Mouse (Mus musculus) kidney, embryonic 16.5 days (tissue): Measurements from ENCODE around the gene Iqsec1. TPM values are rescaled to one million over a fixed set of nuclear protein-coding genes. Genes with fewer than 3 reads are reported as not detected.

Experiments used
- ATAC-seq: fragments of 200-750 bp; cut with Nextera tagmentation; 2 replicates; pipeline ENCODE4 v1.8.0; 2017; ENCODE audit warnings: moderate TSS enrichment; ENCODE audit not compliant: low FRiP score, low TSS enrichment
- H3K27ac ChIP-seq: fragments of 300-500 bp; sonication (generic); 2 replicates; pipeline ENCODE4 v1.5.1; 2014; ENCODE audit warnings: low read length
- H3K27me3 ChIP-seq: fragments of 300-500 bp; sonication (generic); 2 replicates; pipeline ENCODE4 v1.6.1; 2014; ENCODE audit warnings: low read length, control low read depth, mixed read lengths; ENCODE audit not compliant: insufficient read depth
- H3K36me3 ChIP-seq: fragments of 300-500 bp; sonication (generic); 2 replicates; pipeline ENCODE4 v1.6.1; 2014; ENCODE audit warnings: low read length, control low read depth, mixed read lengths; ENCODE audit not compliant: insufficient read depth
- H3K4me1 ChIP-seq: fragments of 300-500 bp; sonication (generic); 2 replicates; pipeline ENCODE4 v1.6.1; 2014; ENCODE audit warnings: low read length, control low read depth, mixed read lengths; ENCODE audit not compliant: insufficient read depth
- H3K4me2 ChIP-seq: fragments of 300-500 bp; sonication (generic); replicated peaks from 2 replicates; pipeline ENCODE4 v1.6.1; 2014; ENCODE audit warnings: low read depth, low read length
- H3K4me3 ChIP-seq: fragments of 300-500 bp; sonication (generic); 2 replicates; pipeline ENCODE4 v1.5.1; 2014; ENCODE audit warnings: mild to moderate bottlenecking, low read length
- H3K9ac ChIP-seq: fragments of 300-500 bp; sonication (generic); replicated peaks from 2 replicates; pipeline ENCODE4 v1.6.1; 2014; ENCODE audit warnings: low read length
- H3K9me3 ChIP-seq: fragments of 300-500 bp; sonication (generic); 2 replicates; pipeline ENCODE4 v1.6.1; 2016; ENCODE audit warnings: low read length, control low read depth
- WGBS: fragments of 180-500 bp; shearing (Covaris S2); extraction: QIAGEN DNeasy Blood & Tissue Kit; methylation state at CpG from one replicate; pipeline ENCODE4 v1.1.7; 2014; 5-methylcytosine and 5-hydroxymethylcytosine counted together
- polyA plus RNA-seq: library from polyadenylated mRNA; unstranded; fragments of >200 nt; fragmentation: Nextera tagmentation; extraction: Ambion mirVana; gene quantifications from 2 replicates; pipeline ENCODE4 v1.2.1, GENCODE M21; 2015

Gene Iqsec1
- polyA plus RNA-seq, 1 experiment from 2014 or later = 10.5 TPM

GRCm38 (mm10) chr6:90880975-90881374, 107.5 kb downstream of the Iqsec1 start:
- H3K9ac ChIP-seq = no peak overlapping the region

GRCm38 (mm10) chr6:90880404-90880803, 108.1 kb downstream of the Iqsec1 start:
- no peak for ATAC-seq
- Histone ChIP-seq H3K27me3 (no peaks in the 10 kb centered on the region), H3K4me1 (peaks cover 7% of the 10 kb centered on the region; the same call in 1 of the 2 replicates), H3K27ac (no peak overlapping the region), H3K4me3 (no peak overlapping the region), H3K9ac (no peak overlapping the region), H3K36me3 (no peaks in the 10 kb centered on the region), H3K4me2 (no peak overlapping the region), H3K9me3 (no peaks in the 10 kb centered on the region)
- 57% methylated on average over 3 of the region's 3 CpGs for WGBS

More at GRCm38 (mm10) chr6:90880975-90881374, 107.5 kb downstream of the Iqsec1 start:
- Histone ChIP-seq H3K4me1 (peaks cover 7% of the 10 kb centered on the region; the same call in 1 of the 2 replicates), H3K4me3 (no peak overlapping the region), H3K9me3 (no peaks in the 10 kb centered on the region), H3K27ac (no peak overlapping the region), H3K4me2 (no peak overlapping the region), H3K27me3 (no peaks in the 10 kb centered on the region), H3K36me3 (no peaks in the 10 kb centered on the region)
- WGBS = 84% methylated on average over 2 of the region's 2 CpGs
- no peak for ATAC-seq

DNA sequence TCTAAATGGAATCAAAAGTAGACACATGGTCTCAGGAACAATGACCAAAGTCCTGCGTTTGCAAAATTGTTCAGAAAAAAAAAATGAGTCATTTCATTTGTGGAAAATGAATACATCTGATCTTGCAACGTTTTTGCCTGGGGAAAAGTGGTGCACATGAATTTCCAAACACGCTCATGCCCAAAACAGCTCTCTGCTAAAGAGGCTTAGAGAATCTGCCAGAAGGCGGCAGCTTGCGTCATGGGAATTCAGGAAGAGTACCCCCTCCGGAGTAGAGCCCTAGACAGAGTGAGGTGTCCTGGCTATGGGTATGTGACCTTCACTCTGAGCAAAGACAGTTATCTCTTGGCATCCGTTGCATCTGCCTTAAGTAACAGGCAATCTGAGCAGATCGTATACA, 116.9 kb downstream of the Iqsec1 start:
- no peak overlapping the region for H3K9ac ChIP-seq
- no peaks in the 10 kb centered on the region for H3K4me1 ChIP-seq
- H3K27me3 ChIP-seq = no peaks in the 10 kb centered on the region
- no peak for ATAC-seq
- no peaks in the 10 kb centered on the region for H3K9me3 ChIP-seq
- WGBS = 86% methylated on average over 8 of the region's 8 CpGs
- H3K4me2 ChIP-seq = no peak overlapping the region
- no peak overlapping the region for H3K4me3 ChIP-seq
- H3K36me3 ChIP-seq = no peaks in the 10 kb centered on the region
- H3K27ac ChIP-seq = no peak overlapping the region

- Histone ChIP-seq H3K9me3 (no peaks in the 10 kb centered on the region), H3K4me2 (no peak overlapping the region), H3K36me3 (no peaks in the 10 kb centered on the region), H3K27ac (no peak overlapping the region), H3K4me3 (no peak overlapping the region), H3K9ac (no peak overlapping the region), H3K27me3 (no peaks in the 10 kb centered on the region), H3K4me1 (no peaks in the 10 kb centered on the region)
- 69% methylated on average over 3 of the region's 3 CpGs for WGBS
- no peak for ATAC-seq
Measured at GRCm38 (mm10) chr6:90868033-90868432, 120.5 kb downstream of the Iqsec1 start.

DNA sequence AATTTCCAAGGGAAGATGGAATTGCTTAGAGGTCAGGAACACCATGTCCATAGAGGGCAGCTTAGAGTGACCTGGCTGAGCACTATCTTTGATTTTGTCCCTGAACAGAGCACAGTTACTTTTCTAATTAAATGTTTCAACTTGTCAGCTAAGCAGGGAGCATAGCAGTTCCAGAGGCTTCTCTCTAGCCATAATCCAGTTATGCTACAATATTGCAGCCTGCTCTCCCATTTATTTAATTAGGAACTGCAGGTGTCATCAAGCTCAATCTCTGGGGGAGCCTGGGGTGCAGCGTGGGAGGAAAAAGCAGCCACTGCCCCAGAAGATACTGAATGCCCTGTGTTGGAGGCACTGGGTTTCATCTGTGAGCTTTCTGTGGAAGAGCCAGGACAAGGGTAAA, 127.1 kb downstream of the Iqsec1 start:
- Histone ChIP-seq H3K4me3 (no peak overlapping the region), H3K27ac (no peak overlapping the region), H3K9me3 (no peaks in the 10 kb centered on the region), H3K4me2 (no peak overlapping the region), H3K27me3 (no peaks in the 10 kb centered on the region), H3K36me3 (no peaks in the 10 kb centered on the region), H3K4me1 (no peaks in the 10 kb centered on the region), H3K9ac (no peak overlapping the region)
- 92% methylated on average over 1 of the region's 1 CpGs for whole genome bisulfite sequencing
- ATAC-seq = no peak

DNA sequence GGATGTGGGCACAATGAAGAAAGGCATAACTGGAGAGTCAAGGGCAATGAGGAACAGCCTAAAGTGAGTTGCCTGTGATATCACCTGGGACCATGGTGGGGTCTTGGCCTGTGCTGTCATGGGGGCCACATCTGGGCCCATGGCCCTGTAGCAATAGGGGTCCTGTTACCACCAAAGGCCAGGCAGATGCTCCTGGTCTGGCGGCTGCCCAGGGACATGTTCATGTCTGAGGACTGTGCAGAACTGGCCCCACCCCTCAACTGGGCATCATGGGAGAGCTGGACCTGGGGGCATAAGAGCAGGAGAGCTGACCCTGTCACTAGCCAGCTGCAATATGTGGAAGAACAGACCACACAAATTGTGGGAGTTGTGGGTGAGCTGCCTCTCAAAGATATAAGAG, 130.6 kb downstream of the Iqsec1 start:
- Histone ChIP-seq H3K4me1 (no peaks in the 10 kb centered on the region), H3K9ac (no peak overlapping the region), H3K36me3 (no peaks in the 10 kb centered on the region), H3K4me3 (no peak overlapping the region), H3K4me2 (no peak overlapping the region), H3K9me3 (no peaks in the 10 kb centered on the region), H3K27ac (no peak overlapping the region), H3K27me3 (no peaks in the 10 kb centered on the region)
- WGBS = 95% methylated on average over 1 of the region's 1 CpGs
- ATAC-seq = no peak

- Histone ChIP-seq H3K9me3 (no peaks in the 10 kb centered on the region), H3K27ac (no peak overlapping the region), H3K36me3 (no peaks in the 10 kb centered on the region), H3K4me2 (no peak overlapping the region), H3K27me3 (no peaks in the 10 kb centered on the region), H3K9ac (no peak overlapping the region), H3K4me3 (no peak overlapping the region), H3K4me1 (no peaks in the 10 kb centered on the region)
- WGBS = 38% methylated on average over 2 of the region's 2 CpGs
- ATAC-seq = no peak
Measured at GRCm38 (mm10) chr6:90852360-90852759, 136.1 kb downstream of the Iqsec1 start.

DNA sequence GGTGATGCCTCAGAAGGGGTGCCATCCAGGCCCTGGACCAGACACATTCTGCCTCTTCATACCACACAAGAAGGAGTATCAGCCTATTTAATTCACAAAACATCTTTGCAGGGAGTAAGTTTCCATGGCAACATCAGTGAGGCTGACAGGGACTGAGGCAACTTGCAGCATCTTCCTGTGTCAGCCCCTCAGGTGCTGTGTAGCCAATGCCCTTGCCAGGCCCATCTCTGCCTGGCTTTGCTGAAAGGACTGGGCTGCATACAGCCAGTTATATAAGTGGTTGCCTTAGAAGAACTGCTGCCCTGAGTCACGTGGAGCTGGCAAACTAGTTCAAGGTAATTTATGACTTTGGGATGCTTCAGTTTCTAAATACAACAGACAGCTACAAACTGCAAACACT, 140.4 kb downstream of the Iqsec1 start:
- Histone ChIP-seq H3K9ac (no peak overlapping the region), H3K4me1 (no peaks in the 10 kb centered on the region), H3K4me2 (no peak overlapping the region), H3K4me3 (no peak overlapping the region), H3K27ac (no peak overlapping the region), H3K36me3 (no peaks in the 10 kb centered on the region), H3K27me3 (no peaks in the 10 kb centered on the region), H3K9me3 (no peaks in the 10 kb centered on the region; the same call in 1 of the 2 replicates)
- 15% methylated on average over 1 of the region's 1 CpGs for WGBS
- ATAC-seq = no peak

DNA sequence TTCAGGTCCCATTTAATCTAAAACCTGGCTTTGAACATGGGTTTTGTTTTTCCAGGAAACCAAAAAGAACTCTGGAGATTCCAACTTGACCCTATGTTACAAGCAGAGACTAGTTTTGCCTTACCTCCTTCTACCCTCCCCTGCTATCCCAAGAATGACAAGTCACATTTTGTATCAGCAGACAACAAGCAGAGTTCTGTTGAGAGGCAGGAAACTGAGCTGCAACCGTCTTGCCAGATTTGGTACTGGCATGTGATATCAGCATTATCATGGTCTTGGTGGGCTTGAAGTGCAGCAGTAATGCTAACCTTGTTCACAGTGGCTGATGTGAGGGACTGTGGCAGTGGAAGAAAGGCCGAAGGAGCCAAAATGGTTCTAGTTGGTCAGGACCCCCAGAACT, 141.0 kb downstream of the Iqsec1 start:
- Histone ChIP-seq H3K27ac (no peak overlapping the region), H3K27me3 (no peaks in the 10 kb centered on the region), H3K4me3 (no peak overlapping the region), H3K4me1 (no peaks in the 10 kb centered on the region), H3K9me3 (no peaks in the 10 kb centered on the region; the same call in 1 of the 2 replicates), H3K9ac (no peak overlapping the region), H3K36me3 (no peaks in the 10 kb centered on the region), H3K4me2 (no peak overlapping the region)
- WGBS = 76% methylated on average over 2 of the region's 2 CpGs
- no peak for ATAC-seq

DNA sequence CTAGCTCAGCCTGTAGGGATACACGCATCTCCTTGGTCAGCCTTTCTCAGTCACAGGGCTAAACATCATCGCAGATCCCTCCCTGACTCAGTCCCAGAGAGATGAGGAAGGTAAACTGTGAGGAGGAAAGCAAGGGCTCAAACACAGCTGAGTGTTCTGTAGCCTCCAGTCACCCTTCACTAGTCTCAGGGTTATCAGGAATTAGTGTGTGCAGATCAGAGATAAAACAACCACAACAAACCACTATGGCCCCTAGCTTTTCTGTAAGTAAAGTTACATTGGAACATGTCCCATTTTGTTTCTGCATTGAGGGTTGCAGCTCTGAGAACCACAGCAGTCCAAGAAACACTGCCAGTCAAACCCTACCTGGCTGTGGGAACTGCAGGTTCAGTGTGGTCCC, 148.5 kb downstream of the Iqsec1 start:
- Histone ChIP-seq H3K4me3 (no peak overlapping the region), H3K9ac (no peak overlapping the region), H3K4me1 (no peaks in the 10 kb centered on the region), H3K27me3 (no peaks in the 10 kb centered on the region), H3K4me2 (no peak overlapping the region), H3K27ac (no peak overlapping the region), H3K36me3 (no peaks in the 10 kb centered on the region), H3K9me3 (no peaks in the 10 kb centered on the region; the same call in 1 of the 2 replicates)
- WGBS = 92% methylated on average over 2 of the region's 2 CpGs
- no peak for ATAC-seq
